Mouse (Mus musculus): ENCODE measurements around the gene Pard3b. TPM values are rescaled to one million over a fixed set of nuclear protein-coding genes. Genes with fewer than 3 reads are reported as not detected.

Pard3b gene
- total RNA-seq, 2 experiments from 2014 or later = 1.4 to 2.0 TPM

DNA sequence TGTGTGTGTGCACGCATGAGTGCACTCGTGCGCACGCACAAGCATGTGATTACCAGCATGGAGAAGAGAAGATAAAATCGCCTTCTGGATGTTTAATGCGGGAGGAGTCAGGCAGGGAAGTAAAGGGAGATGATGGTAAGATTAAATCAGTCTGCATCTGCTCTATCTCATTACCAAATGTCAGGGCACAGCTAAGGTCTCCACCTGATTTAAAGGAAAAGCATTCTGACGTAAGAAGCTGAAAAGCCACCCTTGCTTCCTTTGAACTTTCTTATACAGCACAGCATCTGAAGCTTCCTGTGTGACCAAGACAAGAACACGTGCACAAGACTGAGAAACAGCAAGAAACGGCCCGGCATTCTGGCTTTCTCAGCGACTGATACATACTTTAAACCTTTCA is 1000.4 kb downstream of the Pard3b start:
- no peak for ATAC-seq (replicated peaks; ENCODE audit: low FRiP score, low TSS enrichment, poor library complexity, severe bottlenecking)

DNA sequence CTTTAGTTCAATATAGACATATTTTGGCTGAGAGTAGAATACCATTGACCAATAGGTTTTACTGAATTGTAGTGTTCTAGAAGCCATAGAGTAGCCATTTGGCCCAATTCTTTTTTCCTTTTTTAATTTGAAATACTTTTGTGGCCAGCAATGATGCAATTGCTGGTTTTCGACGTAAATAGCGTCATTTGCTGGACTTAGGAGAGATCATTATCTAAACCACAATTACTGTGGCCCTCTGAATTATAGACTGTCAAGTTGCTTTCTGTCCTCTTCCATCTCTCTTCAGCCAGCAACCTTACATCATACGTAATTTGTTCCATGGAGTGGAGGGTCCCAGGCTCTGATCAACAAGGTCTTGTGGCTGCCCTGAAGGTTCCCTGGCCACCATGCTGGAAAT is 1000.8 kb downstream of the Pard3b start:
- ATAC-seq (replicated peaks; ENCODE audit: low FRiP score, low TSS enrichment, poor library complexity, severe bottlenecking) = no peak

DNA sequence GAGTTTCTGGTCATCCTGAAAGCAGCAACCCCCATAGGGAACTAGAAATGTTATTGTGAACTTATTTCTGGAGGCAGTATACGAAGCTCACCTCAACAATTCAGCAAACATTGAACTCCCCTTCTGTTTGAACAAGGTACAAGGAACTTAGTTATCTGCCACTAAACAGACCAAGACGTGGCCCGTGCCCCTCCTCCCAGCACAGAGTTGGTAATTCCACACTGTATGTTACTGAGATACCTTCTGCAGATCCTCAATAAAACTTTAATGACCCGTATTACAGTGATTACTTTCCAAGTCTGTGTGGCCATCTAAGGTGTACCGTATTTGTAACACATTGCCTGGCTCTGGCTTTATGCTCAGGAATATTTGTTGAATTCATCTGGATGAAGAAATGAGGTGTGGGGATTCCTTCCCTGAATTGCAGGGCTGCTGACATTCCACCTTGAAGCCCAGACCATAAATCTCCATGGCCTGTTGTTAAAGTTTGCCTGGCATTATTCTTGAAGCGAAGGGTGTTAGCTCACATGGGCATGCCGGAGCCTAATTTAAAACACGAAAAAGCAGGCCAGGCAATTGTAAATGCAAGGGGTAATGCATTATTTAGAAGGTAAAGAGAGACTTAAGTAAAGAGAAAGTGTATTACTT is 1006.1 kb downstream of the Pard3b start:
- no peak for ATAC-seq (replicated peaks; ENCODE audit: low FRiP score, low TSS enrichment, poor library complexity, severe bottlenecking)

DNA sequence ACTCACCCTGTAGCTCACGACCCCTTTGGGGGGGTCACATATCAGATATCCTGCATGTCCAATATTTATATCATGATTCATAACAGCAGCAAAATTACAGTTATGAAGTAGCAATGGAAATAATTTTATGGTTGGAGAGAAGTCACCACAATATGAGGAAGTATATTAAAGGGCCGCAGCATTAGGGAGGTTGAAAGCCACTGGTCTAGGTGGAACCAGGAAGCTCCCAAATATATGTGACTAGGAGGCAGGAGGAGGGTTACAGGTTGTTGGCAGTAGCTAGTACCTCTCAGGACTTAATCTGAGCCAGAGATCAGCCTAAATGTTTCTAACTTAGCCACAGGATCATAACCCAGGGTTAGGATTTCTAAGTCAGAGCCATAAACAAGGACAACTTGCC is 1008.2 kb downstream of the Pard3b start:
- no peak for ATAC-seq (replicated peaks; ENCODE audit: low FRiP score, low TSS enrichment, poor library complexity, severe bottlenecking)

DNA sequence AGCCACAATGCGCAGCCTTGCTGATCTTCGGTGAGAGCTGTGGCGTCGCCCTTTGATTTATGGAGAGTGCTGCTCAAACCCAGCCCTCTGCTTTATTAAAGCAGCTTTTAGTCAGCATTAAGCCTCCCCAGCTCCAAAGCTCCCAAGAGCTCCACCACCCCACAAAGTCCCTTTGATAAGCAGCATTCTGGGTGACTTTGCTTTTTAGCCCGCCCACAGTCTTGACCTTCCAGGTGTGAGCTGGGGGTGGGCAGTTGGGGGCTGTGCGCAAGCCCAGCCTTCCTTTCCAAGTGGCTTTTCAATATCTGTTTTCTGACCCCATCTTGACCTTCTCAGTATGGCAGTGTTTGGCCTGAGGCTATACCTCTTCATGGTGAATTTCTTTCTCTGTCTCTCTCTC is 1009.5 kb downstream of the Pard3b start:
- ATAC-seq (replicated peaks; ENCODE audit: low FRiP score, low TSS enrichment, poor library complexity, severe bottlenecking) = no peak

DNA sequence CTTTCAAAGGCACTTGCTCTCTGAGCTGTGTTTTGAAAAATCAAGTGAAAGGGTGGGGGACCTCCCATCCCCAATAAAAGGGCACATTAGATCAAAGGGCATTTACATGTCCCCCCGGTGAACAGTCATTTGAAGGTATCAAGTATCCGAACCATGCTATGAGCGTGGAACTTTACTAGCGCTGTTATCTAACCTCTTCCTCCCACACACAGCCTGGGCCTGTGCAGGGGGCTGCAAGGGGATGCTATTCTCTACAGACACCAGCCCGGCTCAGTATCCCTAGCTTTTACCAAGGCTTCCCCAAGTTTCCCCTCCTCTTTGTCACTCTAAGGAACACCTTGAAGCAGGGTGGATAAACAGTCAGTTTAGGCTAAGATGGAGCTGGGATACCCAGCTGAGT is 1010.0 kb downstream of the Pard3b start:
- no peak for ATAC-seq (replicated peaks; ENCODE audit: low FRiP score, low TSS enrichment, poor library complexity, severe bottlenecking)

DNA sequence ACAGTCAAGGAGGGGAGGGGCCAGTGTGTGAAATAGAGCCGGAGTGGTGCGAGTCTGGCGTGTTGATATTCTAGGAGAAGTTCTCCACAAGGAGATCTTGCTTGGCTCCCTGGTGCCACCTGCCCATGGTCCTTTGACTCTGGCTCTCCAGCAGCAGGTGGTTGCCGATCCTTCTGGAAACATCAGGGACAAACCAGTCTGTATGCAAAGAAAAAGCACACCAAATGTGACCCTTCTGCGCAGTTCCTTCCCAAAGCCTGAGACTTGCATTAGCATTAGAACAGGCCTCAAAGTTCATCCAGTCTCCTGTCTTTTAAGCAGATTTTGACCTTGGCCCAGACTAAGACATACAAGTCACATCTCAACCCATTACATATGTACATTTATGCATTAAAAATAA is 1011.9 kb downstream of the Pard3b start:
- ATAC-seq (replicated peaks; ENCODE audit: low FRiP score, low TSS enrichment, poor library complexity, severe bottlenecking) = no peak

DNA sequence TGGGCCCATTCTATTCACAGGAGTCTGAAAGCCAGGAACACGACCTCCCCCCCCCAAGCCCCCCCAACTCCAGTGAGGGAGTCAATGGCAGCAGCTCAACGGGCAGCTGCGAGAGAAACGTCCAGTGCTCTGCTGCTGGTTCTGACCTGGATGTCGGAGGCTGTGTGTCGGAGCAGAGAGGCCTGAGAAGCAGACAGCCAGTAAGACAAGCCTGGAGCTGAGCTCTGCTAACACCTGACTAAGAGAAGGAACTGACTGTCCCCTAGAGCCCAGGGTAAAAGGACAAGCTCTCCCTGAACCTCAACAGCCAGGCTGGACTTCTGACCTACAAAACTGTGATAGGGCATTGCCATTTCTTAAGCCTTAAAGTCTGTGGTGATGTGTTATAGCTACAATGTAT is 1015.8 kb downstream of the Pard3b start:
- no peak for ATAC-seq (replicated peaks; ENCODE audit: low FRiP score, low TSS enrichment, poor library complexity, severe bottlenecking)

DNA sequence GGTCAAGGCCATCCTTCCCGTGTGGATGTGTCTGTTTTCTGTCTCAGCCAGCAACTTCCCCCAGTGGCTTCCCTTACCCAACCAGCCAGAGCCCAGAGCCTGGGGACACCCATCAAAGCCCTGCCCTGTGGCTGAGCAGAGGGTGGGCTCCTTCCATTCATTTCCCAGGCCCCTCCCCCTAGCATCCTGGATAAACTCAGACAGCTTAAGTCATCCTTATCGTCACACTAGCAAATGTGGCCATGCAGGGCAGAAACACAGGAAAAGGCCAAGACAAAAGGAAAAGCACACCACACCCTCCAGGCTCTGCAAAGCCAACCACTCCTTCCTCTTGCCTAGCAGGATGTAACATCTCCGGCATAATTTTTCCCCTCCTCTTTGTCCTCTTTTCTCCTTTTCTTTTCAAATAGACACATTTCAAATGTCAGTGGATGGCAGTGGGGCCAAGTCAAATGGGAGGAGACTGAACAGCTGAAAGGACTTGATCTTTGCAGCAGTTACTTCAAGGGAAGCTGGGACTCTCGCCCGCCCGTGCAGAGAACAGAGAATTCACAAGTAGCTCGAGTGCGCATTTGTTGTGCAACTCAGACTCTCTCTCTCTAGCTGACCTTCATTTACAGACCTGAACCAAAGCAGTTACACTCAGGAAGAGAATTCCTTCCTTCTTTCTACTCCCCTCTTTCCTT is 1026.5 kb downstream of the Pard3b start:
- no peak for ATAC-seq (replicated peaks; ENCODE audit: low FRiP score, low TSS enrichment, poor library complexity, severe bottlenecking)

DNA sequence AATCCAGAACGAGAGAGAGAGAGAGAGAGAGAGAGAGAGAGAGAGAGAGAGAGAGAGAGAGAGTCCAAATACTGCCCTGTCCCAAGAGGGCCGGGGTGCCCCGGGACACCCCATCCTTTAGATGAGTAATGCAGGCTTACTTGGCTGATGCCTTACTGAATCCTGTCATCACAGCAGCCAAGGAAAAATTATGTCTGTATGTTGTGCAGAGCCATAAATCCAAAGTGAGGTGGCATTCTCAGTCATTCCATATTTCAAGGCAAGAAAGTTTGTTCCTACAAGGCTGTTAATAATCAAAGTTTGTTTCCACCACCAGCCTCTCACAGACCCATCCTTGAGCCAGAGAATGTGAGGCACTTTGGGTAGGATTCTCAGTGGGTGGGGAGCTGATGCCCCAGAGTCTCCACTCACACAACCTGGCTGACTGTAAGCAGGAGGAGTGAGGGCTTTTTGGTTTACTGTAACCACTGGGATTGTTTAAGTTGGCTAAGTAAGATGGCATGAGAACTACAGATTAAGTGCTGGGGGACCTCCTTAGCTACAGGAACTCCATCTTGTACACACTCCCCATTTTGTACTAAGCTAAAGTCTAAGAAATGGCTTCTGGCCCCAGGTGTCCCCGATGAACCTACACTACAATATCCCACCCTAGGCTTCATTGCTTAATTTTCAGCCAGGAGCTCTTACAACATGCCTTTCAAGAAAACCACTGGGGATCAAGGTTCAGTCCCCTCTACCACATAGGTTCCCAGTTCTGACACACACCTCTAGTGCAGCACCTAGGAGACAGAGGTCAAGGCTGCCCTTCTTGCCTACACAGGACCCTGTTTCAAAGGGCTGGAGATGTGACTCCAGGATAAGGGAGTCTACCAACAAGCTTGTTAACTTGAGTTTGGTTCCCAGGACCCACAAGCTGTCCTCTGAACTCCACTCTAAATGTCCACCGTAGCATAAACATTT is 1027.4 kb downstream of the Pard3b start:
- no peak for ATAC-seq (replicated peaks; ENCODE audit: low FRiP score, low TSS enrichment, poor library complexity, severe bottlenecking)

DNA sequence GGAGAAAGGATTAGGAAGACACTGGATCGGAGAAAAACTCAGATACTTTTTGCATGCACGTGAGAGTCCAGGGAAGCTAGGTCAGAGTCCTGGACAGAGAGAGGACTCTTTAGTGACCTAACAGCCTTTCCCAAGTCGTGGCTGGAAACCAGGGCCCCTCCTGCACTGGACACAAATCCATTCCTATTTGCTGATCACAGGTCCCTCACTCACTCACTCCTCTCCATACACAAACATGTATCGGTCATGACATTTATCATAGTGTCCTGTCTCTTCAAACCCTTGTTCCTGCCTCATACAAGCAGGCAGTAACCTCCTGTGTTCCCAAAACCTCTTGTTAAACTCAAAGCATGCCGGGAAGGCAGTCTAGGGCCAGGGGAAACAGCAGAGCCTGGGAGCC is 1028.2 kb downstream of the Pard3b start:
- ATAC-seq (replicated peaks; ENCODE audit: low FRiP score, low TSS enrichment, poor library complexity, severe bottlenecking) = no peak

DNA sequence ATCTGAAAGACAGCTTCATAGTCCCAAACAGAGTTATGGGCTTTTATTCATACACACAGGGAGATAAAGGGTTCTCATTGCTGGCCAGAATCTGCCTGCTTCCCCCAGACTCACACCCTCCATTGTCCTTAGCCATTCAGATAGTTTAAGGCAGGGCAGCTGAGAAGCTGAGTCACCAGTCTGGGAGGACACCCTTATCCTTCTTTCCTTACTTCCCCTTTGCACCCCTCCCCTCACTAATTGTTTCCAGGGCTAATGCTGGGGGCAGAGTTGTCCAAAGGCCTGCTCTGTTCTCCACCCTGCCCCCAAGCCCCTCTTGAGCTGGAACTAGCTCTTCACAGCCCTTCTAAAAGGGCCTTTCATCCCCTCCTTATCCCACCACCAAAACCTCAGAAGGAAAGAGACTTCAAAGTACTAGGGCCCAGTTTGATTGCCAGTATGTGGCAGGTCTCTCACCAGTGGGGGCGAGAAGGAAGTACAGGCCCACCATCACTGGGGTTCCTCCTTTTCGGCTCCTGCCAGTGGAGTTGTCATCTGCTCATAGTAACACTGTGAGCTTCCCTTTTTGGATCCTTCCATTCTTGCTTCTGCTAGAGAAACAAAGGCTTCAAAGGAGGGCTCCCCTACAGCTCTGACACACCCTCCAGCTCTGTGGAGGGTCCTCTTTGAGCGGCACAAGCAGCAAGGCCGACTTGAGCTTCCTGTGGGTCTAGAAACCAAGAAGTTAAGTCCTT is 1040.2 kb downstream of the Pard3b start:
- no peak for ATAC-seq (replicated peaks; ENCODE audit: low FRiP score, low TSS enrichment, poor library complexity, severe bottlenecking)

DNA sequence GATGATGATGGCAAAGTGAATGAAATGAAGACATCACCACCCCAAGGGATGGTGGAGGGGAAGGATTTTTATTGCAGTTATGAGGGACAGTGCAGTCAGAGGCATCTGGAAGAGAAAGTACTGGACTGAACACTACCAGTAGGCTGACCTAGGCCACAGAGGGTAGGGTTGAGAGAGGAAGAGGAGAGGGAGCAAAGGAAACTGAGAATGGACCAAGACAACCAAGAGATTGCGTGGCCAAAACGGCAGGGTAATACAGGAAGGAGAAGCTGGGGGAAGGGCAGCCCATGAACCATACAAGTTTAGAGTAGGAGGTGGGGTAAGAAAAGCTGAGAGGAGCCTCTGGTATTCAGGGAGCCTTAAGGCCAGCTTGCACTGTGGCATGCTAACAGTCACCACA is 1040.8 kb downstream of the Pard3b start:
- ATAC-seq (replicated peaks; ENCODE audit: low FRiP score, low TSS enrichment, poor library complexity, severe bottlenecking) = no peak

DNA sequence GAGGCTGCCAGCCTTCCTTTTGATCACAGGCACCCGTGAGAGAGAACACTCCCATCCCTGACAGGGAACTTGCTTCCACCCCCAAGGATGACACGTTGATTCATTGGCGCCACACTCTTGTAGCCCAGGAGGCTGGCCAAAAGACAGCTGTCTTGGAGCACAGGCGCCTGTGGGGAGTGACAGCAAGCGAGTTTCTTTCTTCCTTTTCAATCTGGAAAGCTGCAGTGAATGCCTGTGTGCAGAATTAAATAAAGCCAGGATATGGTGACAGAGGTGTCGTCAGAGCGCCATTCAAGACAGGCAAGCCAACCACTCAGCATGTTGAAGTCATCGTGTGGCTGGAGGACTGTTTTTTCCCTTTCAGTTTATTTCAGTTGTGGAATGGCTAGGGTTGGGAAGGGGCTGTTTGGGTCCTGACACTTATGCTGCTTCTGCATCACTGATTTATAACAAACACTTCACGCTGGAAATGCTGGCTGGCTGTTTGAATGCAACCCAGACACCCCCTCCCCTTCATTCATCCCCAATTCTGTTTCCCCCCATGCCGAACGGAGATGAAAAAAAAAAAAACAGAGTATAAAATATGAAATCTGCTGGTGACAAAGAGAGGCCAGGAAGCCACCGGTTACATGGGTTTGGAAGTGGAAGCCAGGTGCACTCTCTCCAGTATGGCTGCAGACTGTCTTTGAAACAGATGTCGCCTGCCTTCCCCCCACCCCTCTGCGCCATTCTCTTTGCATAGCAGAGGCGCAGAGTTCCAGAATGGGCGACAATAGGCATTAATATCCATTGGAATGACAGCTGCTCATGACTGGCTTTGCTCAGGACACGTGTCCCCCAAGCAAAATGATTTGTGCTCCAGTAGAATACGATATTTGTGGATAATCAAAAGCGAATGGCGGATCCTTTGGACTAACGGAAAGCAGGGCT is 1044.1 kb downstream of the Pard3b start:
- no peak for ATAC-seq (replicated peaks; ENCODE audit: low FRiP score, low TSS enrichment, poor library complexity, severe bottlenecking)

DNA sequence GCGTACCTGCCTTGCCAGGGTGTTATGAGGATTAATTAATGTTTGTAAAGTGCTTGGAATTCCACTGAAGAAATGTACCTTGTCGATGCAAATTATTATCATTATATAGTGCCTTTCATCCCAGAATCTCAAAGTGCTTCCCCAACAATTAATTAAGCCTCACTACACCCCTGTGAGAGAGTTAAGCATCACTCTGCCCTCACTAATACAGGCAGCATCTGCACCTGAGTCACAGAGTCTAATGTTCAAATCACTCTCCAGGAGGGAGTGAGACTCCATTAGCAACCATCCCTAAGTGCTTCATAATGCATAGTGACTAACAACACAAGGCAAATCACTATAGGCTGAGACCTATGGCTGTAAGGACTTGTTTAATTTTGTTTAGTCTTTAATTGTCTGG is 1044.9 kb downstream of the Pard3b start:
- ATAC-seq (replicated peaks; ENCODE audit: low FRiP score, low TSS enrichment, poor library complexity, severe bottlenecking) = no peak

DNA sequence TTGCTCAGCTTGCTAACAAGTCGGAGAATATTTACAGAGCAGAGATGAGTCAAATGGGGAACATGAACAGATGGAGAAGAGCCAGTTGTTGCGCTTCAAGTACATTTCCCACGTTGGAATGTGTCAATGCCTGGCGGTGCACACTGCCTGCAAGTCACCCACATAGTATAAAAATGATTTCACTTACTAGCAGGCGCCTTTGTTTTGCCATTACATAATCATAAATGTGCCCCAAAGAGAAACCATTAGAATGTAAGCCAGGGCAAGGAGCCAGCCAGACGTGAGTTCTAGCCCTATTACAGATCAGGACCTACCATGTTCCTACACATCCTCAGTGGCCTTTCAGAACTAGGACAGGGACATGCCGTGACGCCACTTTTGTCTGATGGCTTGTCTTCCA is 1048.9 kb downstream of the Pard3b start:
- no peak for ATAC-seq (replicated peaks; ENCODE audit: low FRiP score, low TSS enrichment, poor library complexity, severe bottlenecking)

DNA sequence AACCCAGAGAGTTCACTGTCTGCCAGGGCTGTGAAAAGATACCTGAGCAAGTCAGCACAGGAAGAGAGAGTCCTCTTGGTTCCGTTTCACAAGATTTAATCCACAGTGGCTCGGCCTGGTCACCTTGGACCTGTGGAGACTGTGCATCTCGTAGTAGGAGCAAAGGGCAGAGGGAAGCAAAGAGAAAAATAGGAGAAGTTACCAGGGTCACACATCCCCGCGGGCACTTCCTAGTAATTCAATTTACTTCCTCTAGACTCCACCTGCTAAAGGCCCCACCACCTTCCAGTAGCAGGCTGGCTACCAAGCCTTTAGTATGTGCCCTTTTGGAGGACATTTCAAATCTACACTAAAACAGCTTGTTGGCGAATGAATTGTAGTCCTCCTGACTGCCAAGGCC is 1052.6 kb downstream of the Pard3b start:
- no peak for ATAC-seq (replicated peaks; ENCODE audit: low FRiP score, low TSS enrichment, poor library complexity, severe bottlenecking)
